Mouse (Mus musculus) forebrain, postnatal 0 days (tissue): ENCODE data around the gene Gria1. TPM values are rescaled to one million over a fixed set of nuclear protein-coding genes. Genes with fewer than 3 reads are reported as not detected.

Experiments used
- ATAC-seq: fragments of 200-750 bp; cut with Nextera tagmentation; 2 replicates; pipeline ENCODE4 v1.8.0; 2017; ENCODE audit warnings: mild to moderate bottlenecking, moderate library complexity
- DNase-seq: peaks from one replicate; pipeline ENCODE4 v3.0.0-alpha.2; 2015
- H3K27ac ChIP-seq: fragments of 300-500 bp; sonication (generic); 2 replicates; pipeline ENCODE4 v1.5.1; 2014; ENCODE audit warnings: low read depth, mild to moderate bottlenecking, antibody characterized with exemption, low read length, moderate library complexity, mixed read lengths
- H3K27me3 ChIP-seq: fragments of 300-500 bp; sonication (generic); 2 replicates; pipeline ENCODE4 v1.6.1; 2014; ENCODE audit warnings: mild to moderate bottlenecking, low read length, mixed read lengths; ENCODE audit not compliant: insufficient read depth
- H3K36me3 ChIP-seq: fragments of 300-500 bp; sonication (generic); 2 replicates; pipeline ENCODE4 v1.6.1; 2014; ENCODE audit warnings: mild to moderate bottlenecking, moderate library complexity; ENCODE audit not compliant: insufficient read depth
- H3K4me1 ChIP-seq: fragments of 300-500 bp; sonication (generic); 2 replicates; pipeline ENCODE4 v1.6.1; 2014; ENCODE audit warnings: antibody characterized with exemption; ENCODE audit not compliant: insufficient read depth
- H3K4me2 ChIP-seq: fragments of 300-500 bp; sonication (generic); 2 replicates; pipeline ENCODE4 v1.6.1; 2014; ENCODE audit warnings: low read depth, mild to moderate bottlenecking, moderate library complexity
- H3K4me3 ChIP-seq: fragments of 300-500 bp; sonication (generic); 2 replicates; pipeline ENCODE4 v1.5.1; 2014; ENCODE audit warnings: low read depth, low read length, mixed read lengths
- H3K9ac ChIP-seq: fragments of 300-500 bp; sonication (generic); 2 replicates; pipeline ENCODE4 v1.6.1; 2014; ENCODE audit warnings: mild to moderate bottlenecking
- H3K9me3 ChIP-seq: fragments of 300-500 bp; sonication (generic); 2 replicates; pipeline ENCODE4 v1.6.1; 2016; ENCODE audit warnings: low read length
- CTCF ChIP-seq: sonication (generic); IDR thresholded peaks from 2 replicates; pipeline ENCODE4 v1.5.1; 2016; ENCODE audit warnings: antibody characterized with exemption, control low read depth, low read depth
- WGBS: fragments of 180-500 bp; shearing (Covaris S2); extraction: QIAGEN DNeasy Blood & Tissue Kit; methylation state at CpG from one replicate; pipeline ENCODE4 v1.1.7; 2014; 5-methylcytosine and 5-hydroxymethylcytosine counted together
- polyA plus RNA-seq: library from polyadenylated mRNA; unstranded; fragments of >200 nt; fragmentation: Nextera tagmentation; extraction: Ambion mirVana; gene quantifications from 2 replicates; pipeline ENCODE4 v1.2.1, GENCODE M21; 2015
- total RNA-seq: library from RNA; depleted of rRNA; stranded (reverse); fragments of >200 nt; gene quantifications from 2 replicates; pipeline ENCODE4 v1.2.3, GENCODE M21; 2014

Gene Gria1
- total and polyA plus RNA-seq, 2 experiments from 2014 or later: 92.7 to 121 TPM

DNA sequence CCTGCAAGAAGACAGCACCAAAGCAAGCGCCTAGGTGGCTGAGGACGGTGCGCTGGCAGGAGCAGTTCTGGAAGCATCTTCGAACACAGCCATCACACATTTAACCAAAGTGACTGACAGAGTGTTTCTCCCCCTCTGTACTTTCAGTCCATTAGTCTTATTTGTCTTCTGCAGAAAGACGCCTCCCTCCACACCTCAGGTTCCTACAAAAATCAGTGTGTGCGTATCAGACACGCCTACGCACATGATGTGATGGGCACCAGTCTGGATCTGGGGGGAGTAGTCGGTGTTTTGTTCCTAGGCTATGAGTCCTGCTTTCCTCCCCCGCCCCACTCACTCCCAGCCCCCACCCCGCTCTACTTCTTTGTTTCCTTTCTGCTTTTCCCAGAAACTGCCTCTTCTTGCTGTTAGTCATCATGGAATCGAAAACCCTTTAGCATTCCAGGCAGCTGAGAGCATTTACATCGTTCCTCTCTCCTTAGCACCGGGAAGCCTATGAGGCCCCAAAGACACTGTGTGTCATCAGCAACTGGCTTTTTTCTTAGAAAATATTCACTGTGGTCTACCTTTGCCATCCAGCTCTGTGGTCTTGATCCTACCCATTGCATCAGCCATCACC lies 129.1 kb downstream of the Gria1 start:
- ATAC-seq (no peak; the same call in 1 of the 2 replicates), DNase-seq (no peak)
- Histone ChIP-seq H3K27me3 (no peaks in the 10 kb centered on the region), H3K4me3 (no peak overlapping the region), H3K4me1 (no peaks in the 10 kb centered on the region), H3K4me2 (no peak overlapping the region), H3K9me3 (no peaks in the 10 kb centered on the region), H3K27ac (no peak overlapping the region), H3K9ac (no peak overlapping the region), H3K36me3 (no peaks in the 10 kb centered on the region)
- no peak for TF ChIP-seq CTCF
- WGBS: 73% methylated on average over 14 of the region's 14 CpGs

DNA sequence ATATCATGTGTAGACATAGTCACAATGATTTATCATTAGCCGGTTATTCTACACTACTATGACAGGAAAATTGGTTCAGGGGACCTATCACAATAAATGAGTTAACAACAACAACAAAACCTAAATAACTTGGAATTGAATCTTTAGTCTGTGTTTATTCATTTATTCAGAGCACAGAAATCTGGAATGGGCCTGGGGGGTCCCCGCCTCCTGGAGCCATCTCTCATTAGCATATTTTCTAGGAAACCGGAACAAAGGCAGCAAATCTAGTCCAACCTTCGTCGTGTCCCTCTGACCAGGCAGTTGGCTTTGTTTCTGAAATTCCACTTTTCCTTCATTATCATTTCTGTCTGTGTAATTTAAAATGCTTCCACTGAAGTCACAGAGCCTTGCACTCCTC lies 132.5 kb downstream of the Gria1 start:
- Histone ChIP-seq H3K9me3 (no peaks in the 10 kb centered on the region), H3K27me3 (no peaks in the 10 kb centered on the region), H3K27ac (no peak overlapping the region), H3K36me3 (no peaks in the 10 kb centered on the region), H3K4me3 (no peak overlapping the region), H3K9ac (no peak overlapping the region), H3K4me2 (no peak overlapping the region), H3K4me1 (no peaks in the 10 kb centered on the region)
- no peak for TF ChIP-seq CTCF
- WGBS: 52% methylated on average over 5 of the region's 5 CpGs
- no peak for DNase-seq
- ATAC-seq: no peak

DNA sequence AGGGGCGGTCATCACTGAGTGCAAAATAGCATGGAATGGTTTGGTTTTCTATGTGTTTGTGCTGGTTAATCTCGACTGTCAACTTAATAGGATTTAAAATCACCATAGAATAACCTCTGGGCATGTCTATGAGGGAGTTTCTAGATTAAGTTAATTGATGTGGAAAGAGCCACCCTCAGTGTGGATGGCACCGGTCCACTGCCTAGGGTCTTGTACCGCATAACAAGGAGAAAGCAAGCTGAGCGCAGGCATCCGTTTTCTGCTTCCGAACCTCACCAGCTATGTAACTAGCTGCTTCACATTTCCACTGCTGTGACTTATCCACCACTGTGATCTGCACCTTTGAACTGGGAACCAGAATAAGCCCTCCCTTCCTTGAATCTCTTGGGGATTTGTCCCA lies 134.0 kb downstream of the Gria1 start:
- no peak overlapping the region for H3K4me3 ChIP-seq
- no peaks in the 10 kb centered on the region for H3K36me3 ChIP-seq
- no peaks in the 10 kb centered on the region for H3K27me3 ChIP-seq
- H3K4me2 ChIP-seq: no peak overlapping the region
- H3K9me3 ChIP-seq: no peaks in the 10 kb centered on the region
- DNase-seq: no peak
- no peak for ATAC-seq
- WGBS: 53% methylated on average over 7 of the region's 7 CpGs
- H3K4me1 ChIP-seq: no peaks in the 10 kb centered on the region
- no peak overlapping the region for H3K27ac ChIP-seq
- no peak for TF ChIP-seq CTCF
- H3K9ac ChIP-seq: no peak overlapping the region

DNA sequence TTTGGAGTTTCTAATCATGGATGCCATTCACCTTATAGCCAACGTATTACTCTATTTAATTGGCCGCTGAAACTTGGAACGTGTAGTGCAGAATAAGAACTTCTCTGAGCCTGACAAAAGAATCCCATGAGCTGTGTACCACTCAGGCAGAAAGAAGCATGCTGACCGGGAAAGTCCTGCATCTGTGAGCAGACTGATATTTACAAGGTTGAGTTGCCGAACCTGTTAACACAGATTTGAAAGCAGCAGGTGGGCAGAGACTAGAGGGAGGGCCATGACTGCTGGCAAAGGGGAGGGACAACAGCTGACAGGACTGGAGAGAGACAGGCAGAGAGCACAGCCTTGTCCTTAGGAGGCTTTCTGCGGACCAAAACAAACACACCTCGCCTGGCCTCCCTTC lies 134.5 kb downstream of the Gria1 start:
- Histone ChIP-seq H3K27ac (no peak overlapping the region), H3K4me1 (no peaks in the 10 kb centered on the region), H3K27me3 (no peaks in the 10 kb centered on the region), H3K36me3 (no peaks in the 10 kb centered on the region), H3K4me2 (no peak overlapping the region), H3K9me3 (no peaks in the 10 kb centered on the region), H3K9ac (no peak overlapping the region), H3K4me3 (no peak overlapping the region)
- no peak for TF ChIP-seq CTCF
- 42% methylated on average over 7 of the region's 7 CpGs for WGBS
- ATAC-seq (no peak), DNase-seq (no peak)

DNA sequence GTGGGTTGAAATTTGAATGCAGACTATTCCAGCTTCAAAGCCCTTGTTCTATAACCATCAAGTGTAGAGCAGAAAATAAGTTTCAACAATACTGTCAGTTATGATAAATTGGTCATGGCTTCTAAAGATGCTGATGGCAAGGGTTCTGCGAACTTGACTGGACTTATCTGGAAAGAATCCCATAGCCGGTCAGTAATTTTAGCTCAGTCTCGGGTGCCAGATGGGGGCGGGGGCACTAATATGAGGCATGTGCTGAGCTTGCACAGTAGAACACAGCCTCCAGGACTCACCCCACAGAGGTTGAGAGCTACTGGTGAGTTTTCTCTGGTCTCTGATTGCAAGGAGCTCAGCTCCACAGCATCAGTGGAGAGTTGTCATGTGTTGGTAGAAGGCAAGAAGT lies 140.5 kb downstream of the Gria1 start:
- no peak overlapping the region for H3K27ac ChIP-seq
- no peak overlapping the region for H3K9ac ChIP-seq
- H3K4me1 ChIP-seq: peaks cover 11% of the 10 kb centered on the region; the same call in 1 of the 2 replicates
- 92% methylated on average over 4 of the region's 4 CpGs for WGBS
- H3K4me3 ChIP-seq: no peak overlapping the region
- no peak for DNase-seq
- no peak for TF ChIP-seq CTCF
- H3K36me3 ChIP-seq: no peaks in the 10 kb centered on the region
- no peak overlapping the region for H3K4me2 ChIP-seq
- no peaks in the 10 kb centered on the region for H3K27me3 ChIP-seq
- H3K9me3 ChIP-seq: no peaks in the 10 kb centered on the region
- no peak for ATAC-seq

DNA sequence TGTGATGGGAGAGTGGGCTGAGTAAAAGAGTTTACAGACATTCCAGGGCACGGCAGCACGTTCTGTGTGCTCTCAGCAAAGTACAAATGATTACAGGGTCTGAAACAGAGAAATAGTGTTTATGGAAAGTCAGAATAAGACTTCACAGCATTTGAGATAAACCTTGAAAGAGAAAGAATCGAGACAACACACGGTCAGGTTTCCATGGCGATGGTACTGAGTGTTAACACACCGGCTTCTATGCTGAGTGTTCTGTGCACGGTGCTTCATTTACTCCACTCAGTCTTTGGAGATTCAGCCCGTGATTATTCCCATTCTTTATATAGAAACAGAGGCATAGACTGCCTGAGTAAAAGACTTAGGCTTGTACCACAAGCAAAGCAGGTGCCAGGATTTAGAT lies 143.8 kb downstream of the Gria1 start:
- DNase-seq (peak; percentile 52), ATAC-seq (peak; percentile 65)
- H3K27me3 ChIP-seq: no peaks in the 10 kb centered on the region
- no peak overlapping the region for H3K4me3 ChIP-seq
- no peaks in the 10 kb centered on the region for H3K36me3 ChIP-seq
- no peak overlapping the region; the same call in 1 of the 2 replicates for H3K4me2 ChIP-seq
- no peak overlapping the region for H3K9ac ChIP-seq
- peaks cover 11% of the 10 kb centered on the region; the same call in 1 of the 2 replicates for H3K4me1 ChIP-seq
- WGBS: 22% methylated on average over 8 of the region's 8 CpGs
- H3K27ac ChIP-seq: peak overlapping the region; percentile 10; the same call in 1 of the 2 replicates
- H3K9me3 ChIP-seq: no peaks in the 10 kb centered on the region
- no peak for TF ChIP-seq CTCF

DNA sequence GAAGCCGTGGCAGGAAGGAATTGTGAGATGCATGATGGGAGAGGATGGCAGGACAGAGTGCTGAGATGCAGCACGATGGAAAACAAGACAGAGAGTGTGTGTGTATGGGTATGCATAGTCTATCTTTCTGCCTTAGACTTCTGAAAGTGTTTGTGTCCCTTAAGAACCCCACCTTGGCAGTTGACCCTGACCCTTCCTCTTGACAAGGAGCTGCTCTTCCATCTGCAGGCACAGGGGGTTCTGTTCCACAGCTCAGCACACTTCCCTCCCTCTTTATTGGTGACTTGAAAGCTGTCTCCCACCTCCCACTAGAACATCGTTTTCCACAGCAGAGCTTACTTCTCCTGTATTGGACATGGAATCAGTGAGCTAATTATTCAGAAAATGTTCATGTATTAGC lies 148.2 kb downstream of the Gria1 start:
- Histone ChIP-seq H3K9ac (no peak overlapping the region), H3K36me3 (no peaks in the 10 kb centered on the region), H3K27me3 (no peaks in the 10 kb centered on the region), H3K4me2 (no peak overlapping the region), H3K9me3 (no peaks in the 10 kb centered on the region), H3K27ac (no peak overlapping the region), H3K4me1 (peaks cover 10% of the 10 kb centered on the region; the same call in 1 of the 2 replicates), H3K4me3 (no peak overlapping the region)
- 71% methylated on average over 3 of the region's 3 CpGs for WGBS
- DNase-seq: no peak
- ATAC-seq: no peak
- no peak for TF ChIP-seq CTCF
